Mouse (Mus musculus) gastrocnemius, postnatal 10 days (tissue): ENCODE measurements around the gene Tmem106c. TPM values are rescaled to one million over a fixed set of nuclear protein-coding genes. Genes with fewer than 3 reads are reported as not detected.

ENCODE experiments used
- DNase-seq: peaks from one replicate; pipeline ENCODE4 v3.0.0; 2021; ENCODE audit warnings: mixed read lengths
- total RNA-seq, 2 experiments: library from RNA; stranded (reverse); gene quantifications; 2 replicates each; pipeline ENCODE4 v1.2.3; 2021

The Tmem106c gene
- total RNA-seq, 2 experiments from 2014 or later = 14.4 to 17.7 TPM

GRCm38 (mm10) chr15:97999991-98000390, 36.0 kb downstream of the Tmem106c start:
- no peak for DNase-seq

- peak; percentile 46 for DNase-seq
These were observed 37.5 kb downstream of the Tmem106c start for GRCm38 (mm10) chr15:98001321-98002112.

GRCm38 (mm10) chr15:98002113-98002990, 38.4 kb downstream of the Tmem106c start:
- DNase-seq = no peak

- peak; percentile 57 for DNase-seq
These were observed 39.2 kb downstream of the Tmem106c start for GRCm38 (mm10) chr15:98002991-98003821.

GRCm38 (mm10) chr15:98003822-98004739, 40.1 kb downstream of the Tmem106c start, which contains the start of gene Col2a1:
TSS of gene Col2a1 (minus strand) at chr15:98004695.
- no peak for DNase-seq

- DNase-seq = no peak
These were observed 40.8 kb downstream of the Tmem106c start for GRCm38 (mm10) chr15:98004740-98005159.

GRCm38 (mm10) chr15:98005181-98005580, 41.2 kb downstream of the Tmem106c start:
- DNase-seq = no peak

GRCm38 (mm10) chr15:98012810-98013209, 48.8 kb downstream of the Tmem106c start:
- no peak for DNase-seq

GRCm38 (mm10) chr15:98017925-98018324, 53.9 kb downstream of the Tmem106c start:
- no peak for DNase-seq

- no peak for DNase-seq
These were observed 55.0 kb downstream of the Tmem106c start for GRCm38 (mm10) chr15:98019047-98019446.

Other genes starting within 250 kb of the Tmem106c start
- under 1 TPM; 0.56 to 0.82 TPM for gene Endou, start 232.9 kb upstream of the Tmem106c start, total RNA-seq
- 1 to 10 TPM; 7.4 to 8.5 TPM for gene Rapgef3, start 196.2 kb upstream of the Tmem106c start, total RNA-seq
- 10 to 100 TPM; 34.5 to 42.6 TPM for gene Slc48a1, start 185.7 kb upstream of the Tmem106c start, total RNA-seq
- gene Hdac7, start 119.7 kb upstream of the Tmem106c start, total RNA-seq = 10 to 100 TPM; 24.5 to 40.3 TPM
- gene Vdr, start 53.6 kb upstream of the Tmem106c start, total RNA-seq = 1 to 10 TPM in 1 of 2 experiments, under 1 TPM in 1; 0.40 to 2.8 TPM
- gene Col2a1, start 40.5 kb downstream of the Tmem106c start, total RNA-seq = 10 to 100 TPM; 33.3 to 33.7 TPM
- gene Pfkm, start 128.4 kb downstream of the Tmem106c start, total RNA-seq = 1,000 to 10,000 TPM; 1,073 to 1,245 TPM
- gene Senp1, start 129.5 kb downstream of the Tmem106c start, total RNA-seq = 10 to 100 TPM in 1 of 2 experiments, 1 to 10 TPM in 1; 9.6 to 13.3 TPM
- 100 to 1,000 TPM; 137 to 157 TPM for gene Asb8, start 201.4 kb downstream of the Tmem106c start, total RNA-seq
- gene Ccdc184, start 203.0 kb downstream of the Tmem106c start, total RNA-seq = not detected
- not detected for gene Olfr288, start 231.3 kb downstream of the Tmem106c start, total RNA-seq